Mouse (Mus musculus) embryo, embryonic 11.5 days (tissue): ENCODE results near the gene Olfr524.

Source experiments
- DNase-seq: peaks from one replicate; pipeline ENCODE4 v3.0.0-alpha.2; 2012; ENCODE audit warnings: low read depth, low spot score

Olfr524 gene

DNA sequence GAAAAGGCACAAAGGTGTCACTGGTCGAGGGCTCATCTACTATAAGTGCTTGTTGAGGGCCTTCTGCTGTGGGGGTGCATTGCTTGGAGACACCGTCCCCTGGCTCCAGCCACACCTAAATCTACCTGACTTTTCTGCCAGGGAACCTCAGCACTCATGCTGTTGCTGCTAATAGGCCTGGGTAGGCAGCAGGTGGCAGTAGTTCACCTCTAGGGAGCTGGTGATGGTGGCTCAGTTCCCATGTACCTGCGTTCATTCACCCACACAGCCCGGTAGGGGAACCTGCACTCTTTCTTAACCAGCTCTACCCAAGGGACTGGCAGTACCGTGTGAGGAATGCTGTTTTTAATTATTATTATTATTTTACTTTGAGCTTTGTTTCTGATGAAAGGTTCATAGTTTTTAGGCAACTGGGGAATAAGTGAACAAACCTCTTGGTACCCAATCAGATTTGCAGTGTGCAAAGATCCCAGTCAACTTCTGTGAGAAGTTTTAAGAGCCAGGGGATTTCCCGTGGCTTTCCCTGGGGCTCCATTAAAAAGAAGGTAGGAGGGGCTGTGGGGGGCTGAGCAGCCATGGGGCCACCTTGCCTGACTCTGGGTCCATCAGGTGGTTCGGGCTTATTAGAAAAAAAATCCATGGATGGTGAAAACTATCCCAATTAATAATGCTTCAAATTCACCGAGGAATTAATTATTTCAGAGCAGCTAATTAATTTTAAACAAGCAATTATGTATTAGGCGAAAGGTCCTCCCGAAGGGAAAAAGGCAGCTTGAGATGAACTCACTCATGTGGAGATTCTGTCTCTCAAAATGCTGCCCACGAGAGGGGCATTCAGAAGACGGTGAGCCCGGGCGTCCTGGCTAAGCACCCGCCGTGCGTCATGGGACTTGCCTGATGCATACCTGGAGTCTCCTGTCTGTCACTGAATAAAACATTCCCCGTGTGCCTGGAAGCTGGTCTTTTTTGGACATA, 18.8 kb downstream of the Olfr524 start:
- no peak for DNase-seq

DNA sequence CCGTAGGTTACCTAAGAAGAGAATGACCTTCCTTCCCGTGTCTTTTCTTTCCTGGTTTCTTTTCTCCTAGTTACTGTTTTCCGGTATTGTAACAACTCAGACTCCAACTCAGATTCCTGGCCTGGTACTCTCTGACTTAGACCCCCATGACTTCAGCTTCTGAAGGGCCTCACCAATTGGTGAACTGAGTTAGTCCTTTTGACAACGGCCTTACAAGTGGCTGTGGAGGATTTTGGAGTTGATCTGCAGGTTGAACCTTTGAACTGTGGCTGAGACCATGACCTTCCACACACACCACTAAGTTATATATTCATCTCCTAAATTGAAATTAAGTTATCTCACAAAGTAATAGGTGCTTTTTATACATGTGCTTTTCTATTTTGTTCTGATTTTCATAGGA, 21.6 kb downstream of the Olfr524 start:
- no peak for DNase-seq

DNA sequence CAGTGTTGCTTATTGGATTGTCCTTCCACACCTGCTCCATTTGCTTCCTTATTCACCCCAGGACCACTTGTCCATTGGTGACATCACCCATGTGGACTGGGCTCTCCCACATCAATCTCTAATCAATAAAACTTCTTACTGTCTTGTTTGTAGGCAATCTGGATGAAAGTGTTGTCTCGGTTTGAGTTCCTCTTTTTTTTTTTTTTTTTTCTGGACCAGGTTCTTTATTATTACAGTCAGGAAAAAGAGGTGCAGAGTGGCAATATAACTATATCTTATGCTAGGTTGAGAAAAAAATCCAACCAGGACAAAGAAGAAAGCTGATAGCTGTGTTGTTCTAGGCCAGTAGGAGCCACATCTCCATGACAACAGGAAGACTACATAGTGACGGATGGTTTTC, 25.1 kb downstream of the Olfr524 start:
- DNase-seq = no peak

DNA sequence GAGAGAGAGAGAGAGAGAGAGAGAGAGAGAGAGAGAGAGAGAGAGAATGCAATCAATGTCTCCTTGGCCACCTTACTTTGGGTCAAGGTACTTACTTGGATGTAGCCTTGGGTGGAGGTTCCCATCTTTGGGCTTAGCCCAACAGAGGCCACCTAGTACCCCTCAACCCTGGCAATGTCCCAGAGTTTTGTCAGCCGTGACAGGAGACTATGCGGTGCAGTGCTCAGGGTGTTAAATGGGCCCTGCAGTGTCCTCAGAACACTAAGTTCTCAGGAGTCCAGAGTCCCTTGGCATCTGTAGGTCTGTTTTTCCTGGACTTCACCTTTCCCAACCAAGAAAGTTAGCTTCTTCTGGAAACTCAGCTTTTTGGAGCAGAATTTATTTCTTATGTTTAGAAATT, 26.6 kb downstream of the Olfr524 start:
- no peak for DNase-seq

DNA sequence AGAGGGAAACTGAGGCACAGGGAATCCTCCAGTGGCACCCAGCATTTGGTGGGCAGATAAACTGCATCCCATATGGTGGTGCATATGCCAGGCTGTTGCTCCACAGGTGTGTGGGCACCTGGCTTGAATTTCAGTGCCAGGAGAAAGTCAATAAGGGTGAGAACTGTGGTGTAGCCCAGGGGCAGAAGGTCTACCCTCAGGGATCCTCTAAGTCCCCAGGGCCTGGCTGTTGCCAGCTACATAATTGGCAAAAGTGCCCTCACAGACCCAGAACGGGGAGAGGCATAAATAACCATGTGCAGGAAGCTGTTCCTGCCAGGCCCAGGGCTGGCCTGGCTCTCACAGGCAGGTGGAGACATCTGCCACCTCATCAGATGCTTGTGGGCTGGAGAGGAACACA, 32.8 kb downstream of the Olfr524 start, which contains the start of gene Olfr523:
Gene Olfr523, plus strand, starts transcription at position 282 of the 400 bp plus-strand sequence.
- DNase-seq = no peak

DNA sequence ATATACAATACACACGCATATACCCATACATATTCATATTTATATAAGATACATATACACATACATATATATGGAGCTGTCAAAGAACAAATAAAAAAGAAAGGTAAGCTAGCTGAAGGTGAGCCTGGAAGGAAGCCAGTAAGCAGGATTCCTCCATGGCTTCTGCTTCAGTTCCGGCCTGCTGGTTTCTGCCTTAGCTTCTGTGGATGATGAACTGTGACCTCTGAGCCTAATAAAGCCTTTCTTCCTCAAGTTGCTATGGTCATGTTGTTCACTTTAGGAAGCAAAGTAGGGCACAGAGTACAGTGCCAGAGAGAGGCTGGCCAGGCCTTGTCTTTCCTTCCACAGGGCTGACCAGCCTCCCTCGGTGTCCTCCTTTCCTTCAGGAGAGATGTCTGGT, 34.9 kb downstream of the Olfr524 start:
- DNase-seq = no peak

DNA sequence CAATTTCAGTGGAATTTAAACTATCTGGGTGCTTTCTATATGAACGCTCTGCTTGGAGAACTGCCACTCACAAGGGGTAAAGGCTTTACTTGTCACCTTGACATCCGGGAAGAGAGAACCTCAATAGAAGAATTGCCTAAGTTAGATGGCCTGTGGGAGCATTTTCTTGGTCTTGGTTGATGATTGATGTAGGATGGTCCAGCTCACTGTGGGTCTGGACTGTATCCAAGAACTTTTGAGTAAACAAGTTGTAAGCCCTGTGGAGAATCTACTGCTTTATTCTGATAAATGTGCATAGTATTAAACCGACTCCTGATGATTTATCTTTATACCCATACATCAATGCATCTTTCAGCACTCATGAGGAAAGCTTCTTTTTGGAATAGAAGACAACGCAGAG, 36.4 kb downstream of the Olfr524 start:
- DNase-seq = no peak

DNA sequence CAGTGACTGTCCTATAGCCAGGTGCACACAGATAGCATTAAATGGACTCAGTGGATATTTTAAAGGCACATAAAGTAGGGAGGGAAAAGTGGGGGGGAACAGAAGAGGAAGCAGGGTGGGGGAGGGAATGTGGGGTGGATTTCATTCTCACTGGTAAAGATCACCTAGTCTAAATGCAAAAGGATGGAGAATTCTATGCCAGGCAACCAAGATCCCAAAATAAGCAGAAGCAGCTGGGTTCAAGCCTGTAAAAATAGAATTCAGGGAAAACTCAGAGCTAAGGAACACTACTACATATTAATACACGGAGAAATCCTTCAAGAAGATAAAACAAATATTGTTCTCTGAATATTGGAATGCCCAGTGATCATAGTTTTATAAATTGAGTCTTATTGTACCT, 37.8 kb downstream of the Olfr524 start:
- DNase-seq = no peak

DNA sequence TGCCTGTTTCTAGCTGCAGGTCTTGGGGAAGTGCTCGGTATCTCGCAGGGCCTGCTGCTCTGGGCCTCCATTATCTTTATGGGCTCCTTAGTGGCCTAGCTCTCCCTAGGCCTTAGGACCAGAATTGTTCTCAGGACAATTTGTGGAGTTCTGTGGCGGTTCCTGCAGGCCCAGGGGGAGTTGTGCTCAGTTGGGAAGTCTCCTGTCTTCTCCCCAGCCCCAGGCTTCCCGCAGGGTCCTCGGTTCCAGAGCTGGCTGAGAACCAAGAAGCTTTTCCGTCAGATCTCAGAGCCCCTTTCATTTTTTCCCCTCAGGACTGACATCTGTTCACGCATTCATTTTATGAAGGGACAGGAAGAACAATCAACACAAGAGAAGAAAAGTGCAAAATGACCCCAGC, 41.1 kb downstream of the Olfr524 start, which contains the start of gene Olfr522:
Gene Olfr522, minus strand, starts transcription at position 101 of the 400 bp plus-strand sequence.
- no peak for DNase-seq

DNA sequence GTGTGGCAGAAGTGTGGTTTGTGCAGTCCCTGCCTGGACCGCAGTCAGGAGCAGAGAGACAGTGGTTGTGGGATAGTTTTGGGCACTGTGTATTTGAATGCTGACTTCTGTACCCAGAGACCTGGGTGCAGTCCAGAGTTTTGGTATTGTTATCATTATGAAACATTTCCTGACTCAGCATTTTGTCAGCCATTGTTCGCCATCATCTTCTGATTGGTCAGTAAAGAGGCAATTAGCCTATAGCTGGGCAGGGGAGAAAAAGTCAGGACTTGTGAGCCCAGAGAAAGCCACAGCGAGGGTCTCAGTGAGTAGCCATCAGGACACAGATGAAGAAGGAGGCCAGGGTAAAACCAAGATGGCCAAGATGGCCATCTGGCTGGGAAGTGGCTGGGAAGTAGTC, 45.4 kb downstream of the Olfr524 start:
- DNase-seq = no peak

DNA sequence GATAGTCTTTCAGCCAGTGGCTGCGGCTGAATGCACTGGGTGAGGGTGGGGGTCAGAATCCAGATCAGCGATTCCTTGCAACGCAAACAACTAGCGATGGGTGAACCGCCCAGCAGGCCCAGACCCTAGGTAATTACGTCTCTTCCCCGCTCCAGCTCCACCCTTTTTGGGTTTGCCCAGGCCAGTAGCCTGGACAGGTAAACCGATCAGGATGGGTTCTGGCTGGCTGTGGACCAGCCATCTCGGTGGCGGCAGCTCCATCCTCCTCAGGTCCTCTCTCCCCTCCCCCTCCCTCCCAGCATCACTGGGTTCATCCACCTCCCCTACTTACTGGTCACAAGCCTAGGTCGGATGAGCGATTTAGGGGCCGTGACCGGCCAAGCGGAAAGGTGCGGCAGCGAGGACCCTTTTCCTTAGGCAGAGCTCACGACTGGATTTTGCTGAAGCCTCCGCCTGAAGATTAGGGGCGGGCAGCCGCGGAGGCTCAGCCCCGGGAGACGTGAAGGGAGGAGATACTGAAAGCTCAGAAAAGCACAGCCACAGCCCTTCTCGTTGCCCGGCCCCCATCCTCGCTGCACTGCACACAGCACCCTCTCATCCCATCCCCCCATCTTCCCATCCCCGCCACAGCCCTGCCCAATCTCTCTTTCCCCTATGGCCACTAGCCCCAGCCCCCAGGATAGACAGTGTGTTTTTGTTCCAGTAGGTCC, 51.4 kb downstream of the Olfr524 start, which contains the start of gene Sprn:
Gene Sprn, minus strand, starts transcription at position 660 of the 710 bp plus-strand sequence.
- no peak for DNase-seq

DNA sequence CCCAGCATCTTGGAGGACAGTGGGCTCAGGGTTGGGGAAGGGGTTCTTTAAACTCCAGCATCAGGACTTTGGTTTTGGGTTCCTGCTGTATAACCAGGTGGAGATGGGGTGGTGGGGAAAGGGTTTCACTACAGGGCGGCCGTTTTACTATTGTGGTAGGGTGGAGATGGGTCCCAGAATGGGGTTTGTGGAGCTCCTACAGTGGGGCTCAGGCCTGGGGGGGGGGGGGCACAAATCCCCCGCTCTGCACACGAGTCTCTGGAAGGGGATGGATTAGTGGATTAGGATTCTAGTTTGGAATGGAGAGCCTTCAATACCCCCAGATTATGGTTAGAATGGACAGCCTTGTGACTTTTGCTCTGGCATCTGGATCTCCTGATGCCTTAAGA, 51.9 kb downstream of the Olfr524 start:
- no peak for DNase-seq

DNA sequence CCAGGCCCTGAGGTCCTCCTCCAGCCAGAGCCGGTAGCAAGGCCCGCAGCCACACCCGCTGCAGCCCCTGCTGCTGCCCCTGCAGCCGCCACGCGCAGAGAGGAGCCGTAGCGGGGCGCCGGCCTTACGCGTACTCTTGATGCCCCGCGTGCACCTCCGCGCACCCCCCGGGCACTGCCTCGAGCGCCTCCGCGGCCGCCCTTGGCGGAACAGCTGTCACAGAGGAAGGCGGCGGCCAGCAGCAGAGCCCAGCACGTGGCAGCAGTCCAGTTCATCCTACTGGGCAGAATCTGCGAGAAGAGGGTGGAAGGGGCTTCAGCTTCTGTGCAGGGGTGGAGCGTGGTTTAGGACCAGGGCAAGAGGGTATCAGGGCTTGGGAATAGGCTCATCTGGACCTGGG, 52.4 kb downstream of the Olfr524 start:
- DNase-seq = no peak
